17 mouse cellular contexts compared by ENCODE assay signal in genomic region chr14:114946321-114946720, GRCm38 (mm10).
DNase-seq lines count a peak whose midpoint lies in the region; ATAC-seq lines count a peak whose summit lies in the region.
"Had no signal": no experiment of that assay in that cellular context is flagged by ENCODE, and none has a peak within 500 bp of the region (broad histone marks: within the 10 kb centered on the region; RNA-seq: fewer than 3 reads in every experiment).

No protein-coding gene starts in this region.

- no peak overlapping the region for H3K4me3 ChIP-seq in heart, embryonic 16.5 days (ENCODE audit: low read length)
- no peak overlapping the region for H3K4me3 ChIP-seq in macrophage (ENCODE audit: inconsistent target)
- H3K4me3 ChIP-seq: embryonic facial prominence, embryonic 15.5 days; limb, embryonic 13.5 days had no signal

- no peaks in the 10 kb centered on the region for H3K27me3 ChIP-seq in heart, embryonic 16.5 days (ENCODE audit: control insufficient read depth, insufficient read depth, low read length)
- H3K27me3 ChIP-seq: embryonic facial prominence, embryonic 15.5 days; limb, embryonic 13.5 days had no signal

- H3K79me2 ChIP-seq in macrophage (ENCODE audit: inconsistent target), result no peaks in the 10 kb centered on the region

- H3K9ac ChIP-seq in heart, embryonic 16.5 days (ENCODE audit: low read length), result no peak overlapping the region
- H3K9ac ChIP-seq: embryonic facial prominence, embryonic 15.5 days; limb, embryonic 13.5 days had no signal

- no peak overlapping the region for H3K4me2 ChIP-seq in heart, embryonic 16.5 days (ENCODE audit: low read depth, low read length)
- H3K4me2 ChIP-seq: embryonic facial prominence, embryonic 15.5 days; limb, embryonic 13.5 days had no signal

- no peak overlapping the region for H3K27ac ChIP-seq in heart, embryonic 16.5 days (ENCODE audit: low read length)
- peak overlapping the region; percentile 25; the same call in 1 of the 2 replicates for H3K27ac ChIP-seq in macrophage
- H3K27ac ChIP-seq: embryonic facial prominence, embryonic 15.5 days; limb, embryonic 13.5 days had no signal

- DNase-seq in heart, adult 8-10 months (ENCODE audit: low spot score), result no peak
- peak; percentile 12 to 28 for DNase-seq in thymus, postnatal 10 days (ENCODE audit: low spot score in 2 of 2)
- DNase-seq in right cerebral cortex, adult 18-20 months, result no peak
- no peak for DNase-seq in embryo, embryonic 9.5 days (ENCODE audit: extremely low spot score)
- no peak for DNase-seq in left cerebral cortex, adult 8-10 months (ENCODE audit: low spot score in 2 of 2)
- DNase-seq: gastrocnemius, postnatal 14 days; heart, postnatal 14 days; kidney, postnatal 14 days; lung, postnatal 14 days; right cerebral cortex, postnatal 25 days had no signal

- WGBS in heart, embryonic 16.5 days, result 75% methylated on average over 7 of the region's 7 CpGs
- 2% methylated on average over 7 of the region's 7 CpGs for WGBS in macrophage (ENCODE audit: missing documents)

- H3K4me1 ChIP-seq in heart, embryonic 16.5 days (ENCODE audit: control insufficient read depth, insufficient read depth, low read length), result peaks cover 3% of the 10 kb centered on the region; the same call in 1 of the 2 replicates
- H3K4me1 ChIP-seq: limb, embryonic 13.5 days had no signal

- peak; percentile 35; the same call in 1 of the 2 replicates for ATAC-seq in heart, embryonic 16.5 days (replicated peaks; ENCODE audit: extremely low read depth, insufficient read depth, low FRiP score)
- ATAC-seq in activated CD4-positive, CD25-positive, alpha-beta regulatory T cell, adult 4 months, result peak; percentile 52
- ATAC-seq: forebrain, embryonic 16.5 days; intestine, embryonic 16.5 days had no signal

- no peaks in the 10 kb centered on the region for H3K36me3 ChIP-seq in heart, embryonic 16.5 days (ENCODE audit: control insufficient read depth, insufficient read depth)
- no peaks in the 10 kb centered on the region for H3K36me3 ChIP-seq in macrophage (ENCODE audit: inconsistent target)
- H3K36me3 ChIP-seq: embryonic facial prominence, embryonic 15.5 days; limb, embryonic 13.5 days had no signal

- no peaks in the 10 kb centered on the region for H3K9me3 ChIP-seq in heart, embryonic 16.5 days (replicated peaks; ENCODE audit: control insufficient read depth, low read length)
- H3K9me3 ChIP-seq: embryonic facial prominence, embryonic 15.5 days; limb, embryonic 13.5 days had no signal

Comparison
In these comparisons a context has a peak if more than half of its experiments do, and no peak if none do; other contexts are left out.
1. DNase-seq: peak in thymus, postnatal 10 days (2 of 2); none in heart, adult 8-10 months (single experiment), right cerebral cortex, adult 18-20 months (single experiment), embryo, embryonic 9.5 days (single experiment) and left cerebral cortex, adult 8-10 months (0 of 2).